In genomic region chr1:55792817-55793216, GRCm38 (mm10) we compare ENCODE assay signal across 11 mouse cellular contexts.
DNase-seq lines count a peak whose midpoint lies in the region; TF ChIP-seq lines count a peak whose summit lies in the region.
"Had no signal": no experiment of that assay in that cellular context is flagged by ENCODE, and none has a peak within 500 bp of the region (broad histone marks: within the 10 kb centered on the region; RNA-seq: fewer than 3 reads in every experiment).

No protein-coding gene starts in this region.

- no peak for TF ChIP-seq EP300 in heart, adult 2 months (IDR thresholded peaks at IDR 0.05; ENCODE audit: insufficient read depth, low read depth, low read length)

- no peak overlapping the region; the same call in 1 of the 2 replicates for H3K27ac ChIP-seq in layer of hippocampus, adult 2 months
- H3K27ac ChIP-seq in heart, adult 2 months: no peak overlapping the region
- H3K27ac ChIP-seq: embryonic facial prominence, embryonic 12.5 days; lung, embryonic 15.5 days had no signal

- WGBS in heart, adult 2 months: 60% methylated on average over 6 of the region's 6 CpGs

- no peak overlapping the region for H3K4me3 ChIP-seq in layer of hippocampus, adult 2 months
- H3K4me3 ChIP-seq in heart, adult 2 months: no peak overlapping the region
- H3K4me3 ChIP-seq: embryonic facial prominence, embryonic 12.5 days; lung, embryonic 15.5 days had no signal

- intact Hi-C loops in left cerebral cortex, postnatal 25 days (cut with DNase I): no loop called here
- intact Hi-C loops in heart, adult 2 months (cut with DNase I): no loop called here

- H3K4me1 ChIP-seq in heart, adult 2 months (ENCODE audit: control insufficient read depth, insufficient read depth, low read length): no peaks in the 10 kb centered on the region
- H3K4me1 ChIP-seq: embryonic facial prominence, embryonic 12.5 days; lung, embryonic 15.5 days had no signal

- no peak overlapping the region for H3K9ac ChIP-seq in heart, adult 2 months (ENCODE audit: low read depth, low read length)
- H3K9ac ChIP-seq: embryonic facial prominence, embryonic 12.5 days; lung, embryonic 15.5 days had no signal

- no peaks in the 10 kb centered on the region for H3K27me3 ChIP-seq in heart, adult 2 months (ENCODE audit: control insufficient read depth, insufficient read depth, low read length)
- H3K27me3 ChIP-seq: embryonic facial prominence, embryonic 12.5 days; lung, embryonic 15.5 days had no signal

- TF ChIP-seq POLR2A in heart, adult 2 months (IDR thresholded peaks at IDR 0.05; ENCODE audit: insufficient read depth, low read depth, low read length): no peak

- H3K36me3 ChIP-seq in heart, adult 2 months (ENCODE audit: control insufficient read depth, insufficient read depth, low read length): no peaks in the 10 kb centered on the region
- H3K36me3 ChIP-seq: embryonic facial prominence, embryonic 12.5 days; lung, embryonic 15.5 days had no signal

- no peaks in the 10 kb centered on the region for H3K79me2 ChIP-seq in heart, adult 2 months (replicated peaks; ENCODE audit: control insufficient read depth, insufficient read depth, low read length)

- peak; percentile 11 to 23 for DNase-seq in spleen, postnatal 36 days (ENCODE audit: low spot score in 2 of 2)
- no peak for DNase-seq in spleen, postnatal 4 days (ENCODE audit: low spot score in 2 of 2)
- DNase-seq in layer of hippocampus, adult 2 months (ENCODE audit: low spot score in 2 of 2): peak; percentile 42 to 60
- peak; percentile 57 to 79 for DNase-seq in left cerebral cortex, postnatal 25 days (ENCODE audit: low spot score in 2 of 2)
- peak; percentile 80 for DNase-seq in telencephalon, adult 2 months (ENCODE audit: low read depth, low spot score)
- DNase-seq in retina, postnatal 1 day: no peak
- no peak for DNase-seq in cerebellum, adult 11-12 months
- DNase-seq in heart, adult 2 months: no peak
- DNase-seq: thymus, adult 18-20 months had no signal

- no peak for TF ChIP-seq CTCF in layer of hippocampus, adult 2 months (conservative IDR thresholded peaks at IDR 0.05)
- TF ChIP-seq CTCF in heart, adult 2 months (IDR thresholded peaks at IDR 0.05): no peak

Comparison
In these comparisons a context has a peak if more than half of its experiments do, and no peak if none do; other contexts are left out.
1. DNase-seq: peak in spleen, postnatal 36 days (2 of 2), layer of hippocampus, adult 2 months (2 of 2), left cerebral cortex, postnatal 25 days (2 of 2) and telencephalon, adult 2 months (single experiment); none in spleen, postnatal 4 days (0 of 2), retina, postnatal 1 day (single experiment), cerebellum, adult 11-12 months (single experiment) and heart, adult 2 months (0 of 2).